Mouse (Mus musculus) cerebellum, adult 11-12 months (tissue): ENCODE measurements around the gene Clic1.
"Not testable (repeated sequence)": the region's sequence is repeated elsewhere in the genome, so short reads cannot be mapped to it uniquely, and the experiment has no call there.

Experiments
- DNase-seq: peaks from one replicate; pipeline ENCODE4 v3.0.0; 2022

Gene Clic1

GRCm38 (mm10) chr17:35021163-35021808 lies 28.5 kb upstream of the Clic1 start:
- DNase-seq: peak; percentile 86

GRCm38 (mm10) chr17:35021842-35022477 lies 27.8 kb upstream of the Clic1 start:
- DNase-seq: no peak

- DNase-seq: no peak
Measured at GRCm38 (mm10) chr17:35022541-35023060, 27.2 kb upstream of the Clic1 start.

- DNase-seq: no peak
Measured at GRCm38 (mm10) chr17:35023221-35023620, 26.5 kb upstream of the Clic1 start.

GRCm38 (mm10) chr17:35023756-35024155 lies 26.0 kb upstream of the Clic1 start:
- DNase-seq: no peak

GRCm38 (mm10) chr17:35024261-35024660 lies 25.5 kb upstream of the Clic1 start:
- DNase-seq: no peak

GRCm38 (mm10) chr17:35024691-35025488 lies 24.9 kb upstream of the Clic1 start:
- no peak for DNase-seq

- no peak for DNase-seq
Measured at GRCm38 (mm10) chr17:35026206-35026605, 23.6 kb upstream of the Clic1 start.

GRCm38 (mm10) chr17:35027277-35028068 lies 22.3 kb upstream of the Clic1 start, which contains the start of gene Sapcd1:
Sapcd1 (minus strand) TSS chr17:35028016.
- DNase-seq: peak; percentile 49

- DNase-seq: no peak
Measured at GRCm38 (mm10) chr17:35028315-35028714, 21.5 kb upstream of the Clic1 start.

- no peak for DNase-seq
Measured at GRCm38 (mm10) chr17:35029691-35030532, 19.9 kb upstream of the Clic1 start.

GRCm38 (mm10) chr17:35031272-35031671 lies 18.5 kb upstream of the Clic1 start:
- DNase-seq: no peak

GRCm38 (mm10) chr17:35031880-35032279 lies 17.9 kb upstream of the Clic1 start:
- DNase-seq: no peak

GRCm38 (mm10) chr17:35032323-35032870 lies 17.4 kb upstream of the Clic1 start:
- no peak for DNase-seq

- not testable (repeated sequence) for DNase-seq
Measured at GRCm38 (mm10) chr17:35033703-35034102, 16.1 kb upstream of the Clic1 start.

GRCm38 (mm10) chr17:35034896-35035295 lies 14.9 kb upstream of the Clic1 start:
- DNase-seq: no peak

- DNase-seq: no peak
Measured at GRCm38 (mm10) chr17:35039121-35039873, 10.5 kb upstream of the Clic1 start.

GRCm38 (mm10) chr17:35043794-35044193 lies 6.0 kb upstream of the Clic1 start:
- DNase-seq: no peak

GRCm38 (mm10) chr17:35044904-35045806 lies 4.6 kb upstream of the Clic1 start:
- DNase-seq: no peak
